Mouse (Mus musculus) testis, adult 2 months (tissue): ENCODE results near the gene Ect2l.

ENCODE experiments used
- CTCF ChIP-seq: fragments of 200-500 bp; IDR thresholded peaks from 2 replicates; pipeline ENCODE4 v1.5.1; 2012; ENCODE audit warnings: low read depth, mild to moderate bottlenecking, inconsistent platforms, low read length, moderate library complexity; ENCODE audit not compliant: control insufficient read depth, insufficient read depth, insufficient replicate concordance
- POLR2A ChIP-seq: fragments of 200-500 bp; IDR thresholded peaks from 2 replicates; pipeline ENCODE4 v1.6.1; 2012; ENCODE audit warnings: low read depth, mild to moderate bottlenecking, inconsistent platforms, low read length, moderate library complexity; ENCODE audit not compliant: control insufficient read depth

GRCm38 (mm10) chr10:18219351-18219750, 8.7 kb upstream of the Ect2l start:
- TF ChIP-seq CTCF (no peak), POLR2A (no peak)
